Mouse (Mus musculus) liver, embryonic 12.5 days (tissue): ENCODE measurements around the gene Rbm46. TPM values are rescaled to one million over a fixed set of nuclear protein-coding genes. Genes with fewer than 3 reads are reported as not detected.
A peak's percentile ranks its signal among the peaks of the same experiment; 100 is the strongest.

Source experiments
- ATAC-seq: fragments of 200-750 bp; cut with Nextera tagmentation; 2 replicates; pipeline ENCODE4 v1.8.0; 2017; ENCODE audit warnings: moderate number of reproducible peaks, mild to moderate bottlenecking, moderate library complexity
- H3K27ac ChIP-seq: fragments of 300-500 bp; sonication (generic); 2 replicates; pipeline ENCODE4 v1.5.1; 2016; ENCODE audit warnings: mild to moderate bottlenecking
- H3K27me3 ChIP-seq: fragments of 300-500 bp; sonication (generic); replicated peaks from 2 replicates; pipeline ENCODE4 v1.6.1; 2016; ENCODE audit warnings: mild to moderate bottlenecking, moderate library complexity
- H3K36me3 ChIP-seq: fragments of 300-500 bp; sonication (generic); 2 replicates; pipeline ENCODE4 v1.6.1; 2016; ENCODE audit warnings: mild to moderate bottlenecking, moderate library complexity
- H3K4me1 ChIP-seq: fragments of 300-500 bp; sonication (generic); 2 replicates; pipeline ENCODE4 v1.6.1; 2016
- H3K4me2 ChIP-seq: fragments of 300-500 bp; sonication (generic); 2 replicates; pipeline ENCODE4 v1.6.1; 2016; ENCODE audit warnings: mild to moderate bottlenecking, moderate library complexity
- H3K4me3 ChIP-seq: fragments of 300-500 bp; sonication (generic); 2 replicates; pipeline ENCODE4 v1.5.1; 2016; ENCODE audit warnings: mild to moderate bottlenecking, moderate library complexity
- H3K9ac ChIP-seq: fragments of 300-500 bp; sonication (generic); 2 replicates; pipeline ENCODE4 v1.6.1; 2016; ENCODE audit warnings: mild to moderate bottlenecking, moderate library complexity
- H3K9me3 ChIP-seq: fragments of 300-500 bp; sonication (generic); replicated peaks from 2 replicates; pipeline ENCODE4 v1.6.1; 2016; ENCODE audit warnings: mild to moderate bottlenecking, moderate library complexity
- WGBS: fragments of 180-500 bp; shearing (Covaris S2); methylation state at CpG from one replicate; pipeline ENCODE4 v1.1.7; 2016; ENCODE audit not compliant: insufficient replicate concordance; 5-methylcytosine and 5-hydroxymethylcytosine counted together
- polyA plus RNA-seq: library from polyadenylated mRNA; unstranded; fragments of >200 nt; fragmentation: Nextera tagmentation; extraction: Ambion mirVana; gene quantifications from 2 replicates; pipeline ENCODE4 v1.2.1, GENCODE M21; 2016

The Rbm46 gene
- polyA plus RNA-seq: 2.1 and 2.5 TPM in 2 replicates

DNA sequence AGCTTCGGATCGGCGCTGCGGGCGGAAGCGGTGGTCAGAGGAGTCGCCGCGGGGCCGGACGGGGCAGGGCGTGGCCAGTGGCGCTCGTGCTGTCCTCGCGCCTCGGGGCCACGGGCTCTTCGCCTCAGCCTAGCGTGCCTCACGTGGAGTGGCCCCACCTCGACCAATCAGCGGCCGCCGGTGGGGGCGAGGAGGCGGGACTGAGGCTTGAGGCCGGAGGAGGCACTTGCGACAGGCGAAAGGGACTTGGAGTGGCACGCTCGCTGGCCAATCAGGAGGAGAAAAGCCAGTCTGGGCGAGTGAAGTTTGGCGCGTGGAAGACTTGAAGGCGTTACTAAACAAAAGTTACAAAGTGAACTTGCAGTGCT, at the start of gene Rbm46:
TSS of gene Rbm46 (minus strand) at position 112 of the 368 bp plus-strand sequence.
- 20% methylated on average over 36 of the region's 36 CpGs for WGBS
- H3K36me3 ChIP-seq: no peaks in the 10 kb centered on the region
- peak; percentile 37; the same call in 1 of the 2 replicates for ATAC-seq
- H3K4me2 ChIP-seq: peak within 1 kb of the TSS; percentile 56
- peaks cover 25% of the 10 kb centered on the region for H3K27me3 ChIP-seq
- H3K4me3 ChIP-seq: peak within 1 kb of the TSS; percentile 38
- H3K4me1 ChIP-seq: peaks cover 6% of the 10 kb centered on the region; the same call in 1 of the 2 replicates
- 0 out of 2 replicates have a peak, but pooled peaks cover 8% of the 10 kb centered on the region for H3K9me3 ChIP-seq
- H3K27ac ChIP-seq: no peak within 1 kb of the TSS
- H3K9ac ChIP-seq: no peak within 1 kb of the TSS

DNA sequence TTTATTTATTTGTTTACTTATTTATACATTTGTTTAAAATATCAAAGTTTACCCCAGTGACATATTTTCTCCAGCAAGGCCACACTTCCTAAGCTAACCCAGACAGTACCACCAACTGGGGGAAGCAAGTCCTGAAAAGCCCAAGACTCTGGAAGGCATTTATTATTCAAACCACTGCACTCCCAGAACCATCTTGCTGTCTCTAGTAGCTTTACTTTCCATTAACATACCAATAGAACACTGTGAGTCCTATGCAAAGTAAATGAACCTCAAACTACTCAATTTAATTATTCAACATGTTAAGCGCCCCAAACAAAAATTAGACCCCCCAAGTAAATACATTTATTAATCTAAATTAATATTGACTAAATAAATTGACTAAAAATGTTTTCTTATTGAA, 39.3 kb upstream of the Rbm46 start:
- Histone ChIP-seq H3K9ac (no peak overlapping the region), H3K36me3 (no peaks in the 10 kb centered on the region), H3K4me1 (no peaks in the 10 kb centered on the region), H3K9me3 (no peaks in the 10 kb centered on the region), H3K27ac (no peak overlapping the region), H3K4me3 (no peak overlapping the region), H3K27me3 (no peaks in the 10 kb centered on the region), H3K4me2 (no peak overlapping the region)
- 49% methylated on average over 1 of the region's 1 CpGs for WGBS
- no peak for ATAC-seq

DNA sequence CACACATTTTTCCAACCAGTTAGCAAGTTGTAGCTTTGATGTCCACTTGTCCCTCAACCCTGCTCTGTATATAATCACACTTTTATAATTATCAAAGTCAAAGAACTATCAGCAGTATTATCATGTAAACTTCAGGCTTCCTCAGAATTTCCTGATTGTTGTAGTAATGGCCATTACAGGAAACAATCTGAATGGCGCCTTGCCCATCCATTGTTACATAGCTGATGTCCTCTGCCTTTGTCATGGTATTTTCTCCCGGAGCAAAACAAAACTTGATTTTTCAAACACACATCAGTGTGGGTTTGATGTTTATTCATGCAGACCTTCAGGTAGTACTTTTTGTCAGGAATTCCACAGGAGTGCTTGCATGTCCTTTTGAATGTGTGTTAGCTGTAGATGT, 32.4 kb upstream of the Rbm46 start:
- WGBS: 50% methylated on average over 2 of the region's 2 CpGs

DNA sequence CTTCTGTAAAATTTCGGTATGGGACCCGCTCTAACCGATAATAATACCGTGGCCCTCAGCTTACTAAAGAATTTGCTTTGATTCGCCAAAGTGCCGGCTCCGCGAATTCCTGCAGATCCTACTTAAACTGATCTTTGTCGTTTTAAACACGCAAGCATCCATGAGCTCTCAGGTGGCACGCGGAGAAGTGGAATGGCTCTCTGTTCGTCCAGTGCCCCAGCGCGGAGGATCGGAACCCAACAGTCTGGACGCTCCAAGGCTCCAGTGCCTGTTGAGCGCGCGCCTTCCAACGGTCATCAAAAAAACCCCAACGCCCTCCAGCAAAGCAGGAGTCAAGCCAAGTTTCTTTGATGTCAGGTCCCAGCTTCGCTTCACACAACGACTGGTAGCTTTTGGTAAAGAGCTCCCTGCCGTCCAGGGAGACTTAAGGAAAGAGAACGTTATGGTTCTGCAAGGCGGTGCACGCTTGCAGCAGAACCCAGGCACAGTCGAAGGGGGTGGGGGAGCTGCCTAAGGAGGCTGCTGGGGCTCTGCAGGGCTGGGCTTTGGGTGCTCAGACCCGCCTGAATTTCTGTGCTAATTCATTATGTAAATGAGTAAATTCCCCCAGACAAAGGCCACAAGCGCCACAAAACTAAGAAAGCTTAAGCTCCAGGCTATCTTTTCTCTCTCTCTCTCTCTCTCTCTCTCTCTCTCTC, 28.1 kb upstream of the Rbm46 start:
- ATAC-seq: no peak
- WGBS: 2% methylated on average over 31 of the region's 31 CpGs

More for the DNA sequence above, 32.4 kb upstream of the Rbm46 start:
- ATAC-seq: no peak
- Histone ChIP-seq H3K27me3 (peaks cover 25% of the 10 kb centered on the region), H3K4me1 (no peaks in the 10 kb centered on the region), H3K4me3 (no peak overlapping the region), H3K9me3 (no peaks in the 10 kb centered on the region), H3K36me3 (no peaks in the 10 kb centered on the region), H3K4me2 (no peak overlapping the region), H3K27ac (no peak overlapping the region), H3K9ac (no peak overlapping the region)

DNA sequence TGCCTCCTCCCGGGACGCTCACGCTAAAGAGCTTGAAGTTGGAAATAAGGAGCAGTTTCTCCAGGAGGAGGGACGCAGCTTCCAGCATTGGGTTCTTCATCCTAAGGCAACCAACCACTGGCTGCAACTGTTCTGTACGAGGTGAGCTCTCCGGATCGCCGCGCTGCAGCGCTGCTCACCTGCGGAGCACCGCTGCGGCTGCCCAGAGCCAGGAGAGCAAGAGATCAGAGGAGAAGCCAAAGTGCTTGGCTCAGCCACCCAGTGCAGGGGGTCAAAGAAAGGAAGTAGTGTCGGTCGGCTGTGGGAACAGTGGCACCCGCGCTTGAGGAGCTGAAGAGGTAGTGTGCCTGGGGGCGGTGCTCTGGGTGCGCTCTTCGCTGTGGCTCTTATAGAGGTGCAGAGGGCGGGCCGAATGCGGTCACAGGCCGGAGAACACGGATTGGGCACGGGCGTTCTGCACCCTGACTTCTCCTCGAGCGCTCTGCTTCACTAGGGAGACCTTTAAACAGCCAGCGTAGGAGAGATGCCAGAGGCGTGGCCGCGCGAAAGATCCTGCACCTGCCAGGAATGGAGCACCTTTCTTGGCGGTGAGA, 27.4 kb upstream of the Rbm46 start, which contains the start of gene Lrat:
TSS of gene Lrat (minus strand) at position 361 of the 593 bp plus-strand sequence.
- H3K4me1 ChIP-seq: no peaks in the 10 kb centered on the region

More for the DNA sequence above, 28.1 kb upstream of the Rbm46 start:
- H3K4me1 ChIP-seq: no peaks in the 10 kb centered on the region
- peak overlapping the region; percentile 37 for H3K4me3 ChIP-seq
- H3K27me3 ChIP-seq: peaks cover 38% of the 10 kb centered on the region
- no peak overlapping the region for H3K27ac ChIP-seq
- no peak overlapping the region for H3K9ac ChIP-seq
- no peaks in the 10 kb centered on the region for H3K9me3 ChIP-seq
- H3K36me3 ChIP-seq: no peaks in the 10 kb centered on the region
- peak overlapping the region; percentile 59 for H3K4me2 ChIP-seq

DNA sequence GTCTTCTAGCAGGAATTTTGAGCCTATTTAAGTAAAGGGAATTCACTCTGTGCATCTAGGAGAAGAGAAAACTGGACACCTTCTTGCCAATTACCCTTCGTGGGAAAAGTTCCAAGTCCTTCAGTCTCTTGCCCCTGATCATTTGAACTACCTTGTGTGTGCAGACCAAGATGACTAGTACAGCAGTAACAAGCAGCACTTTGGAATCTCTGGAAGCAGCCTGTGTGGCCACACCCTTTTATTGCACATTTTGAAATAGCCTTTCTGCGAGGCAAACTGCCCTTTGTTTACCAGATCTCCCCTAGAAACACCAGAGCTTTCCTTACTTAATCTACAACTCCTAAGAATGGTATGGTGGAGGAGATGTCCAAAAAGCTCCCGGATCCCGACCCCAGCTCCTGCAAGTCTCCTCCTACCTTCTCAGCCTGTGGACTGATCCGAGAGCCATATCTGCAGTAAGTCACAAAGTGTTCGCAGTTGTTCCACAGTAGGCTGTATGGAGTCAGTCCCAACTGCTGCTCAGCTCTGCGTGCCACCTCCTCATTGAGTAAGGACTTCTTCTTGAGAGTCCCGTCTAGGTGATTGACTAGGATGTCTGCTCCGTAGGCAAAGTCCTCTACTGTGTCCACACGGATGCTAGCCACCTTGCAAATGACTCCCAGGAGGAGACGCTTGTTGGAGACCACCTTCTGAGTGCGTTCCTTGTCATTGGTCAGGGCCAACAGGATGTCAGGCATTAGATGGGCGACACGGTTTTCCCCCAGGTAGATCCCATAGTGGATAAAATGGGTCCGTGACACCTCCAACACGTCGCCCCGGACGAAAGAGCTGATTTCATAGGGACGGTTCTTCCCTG, 26.7 kb upstream of the Rbm46 start:
- ATAC-seq: no peak
- H3K9ac ChIP-seq: no peak overlapping the region
- 19% methylated on average over 20 of the region's 20 CpGs for WGBS
- H3K27me3 ChIP-seq: peaks cover 38% of the 10 kb centered on the region
- H3K9me3 ChIP-seq: no peaks in the 10 kb centered on the region
- peak overlapping the region; percentile 37; the same call in 1 of the 2 replicates for H3K4me3 ChIP-seq
- H3K36me3 ChIP-seq: no peaks in the 10 kb centered on the region
- no peaks in the 10 kb centered on the region for H3K4me1 ChIP-seq
- peak overlapping the region; percentile 59 for H3K4me2 ChIP-seq
- H3K27ac ChIP-seq: no peak overlapping the region

More for the DNA sequence above, 27.4 kb upstream of the Rbm46 start, which contains the start of gene Lrat:
- 1% methylated on average over 35 of the region's 35 CpGs for WGBS
- Histone ChIP-seq H3K36me3 (no peaks in the 10 kb centered on the region), H3K27me3 (peaks cover 38% of the 10 kb centered on the region), H3K9me3 (no peaks in the 10 kb centered on the region), H3K9ac (no peak within 1 kb of the TSS), H3K4me2 (peak within 1 kb of the TSS; percentile 59), H3K4me3 (peak within 1 kb of the TSS; percentile 37), H3K27ac (no peak within 1 kb of the TSS)
- no peak for ATAC-seq

DNA sequence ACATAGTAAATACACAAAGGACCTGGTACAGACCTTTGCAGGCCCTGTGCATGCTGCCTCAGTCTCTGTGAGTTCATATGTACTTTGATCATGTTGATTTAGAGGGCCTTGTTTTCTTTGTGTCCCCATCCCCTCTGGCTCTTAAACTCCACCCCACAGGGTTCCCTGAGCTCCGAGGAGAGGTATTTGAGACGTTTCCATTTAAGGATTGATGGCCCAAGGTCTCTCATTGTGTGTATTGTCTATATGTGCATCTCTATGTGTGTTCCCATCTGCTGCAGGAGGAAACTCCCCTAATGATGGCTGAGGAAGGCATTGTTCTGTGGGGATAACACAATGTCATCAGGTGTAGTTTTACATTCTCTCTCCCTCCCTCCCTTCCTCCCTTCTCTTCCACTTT, 12.6 kb upstream of the Rbm46 start:
- Histone ChIP-seq H3K9me3 (no peaks in the 10 kb centered on the region), H3K4me1 (no peaks in the 10 kb centered on the region), H3K36me3 (no peaks in the 10 kb centered on the region), H3K4me3 (no peak overlapping the region), H3K27ac (no peak overlapping the region), H3K27me3 (no peaks in the 10 kb centered on the region), H3K9ac (no peak overlapping the region), H3K4me2 (no peak overlapping the region)
- 27% methylated on average over 2 of the region's 2 CpGs for WGBS
- ATAC-seq: no peak

DNA sequence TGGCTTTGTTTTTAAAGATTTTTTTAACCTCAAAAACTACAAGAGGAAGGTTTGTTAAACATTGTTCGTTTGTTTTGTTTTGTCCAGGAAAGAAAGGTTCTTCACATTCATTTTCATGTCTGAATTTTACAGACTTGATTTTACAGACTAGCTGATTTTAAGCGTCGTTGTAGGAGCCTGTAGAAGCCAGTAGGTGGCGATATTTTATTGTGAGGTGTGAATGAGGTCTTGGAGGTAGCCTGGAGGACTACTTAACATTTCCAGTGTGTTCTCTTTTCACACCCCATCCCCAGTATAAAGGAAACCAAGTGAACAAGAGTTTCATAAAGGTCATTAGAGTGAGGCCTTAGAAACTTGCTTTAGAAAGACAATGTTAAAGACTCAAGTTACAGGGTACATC, 975 bp upstream of the Rbm46 start:
- no peak for ATAC-seq
- 3% methylated on average over 4 of the region's 4 CpGs for WGBS

DNA sequence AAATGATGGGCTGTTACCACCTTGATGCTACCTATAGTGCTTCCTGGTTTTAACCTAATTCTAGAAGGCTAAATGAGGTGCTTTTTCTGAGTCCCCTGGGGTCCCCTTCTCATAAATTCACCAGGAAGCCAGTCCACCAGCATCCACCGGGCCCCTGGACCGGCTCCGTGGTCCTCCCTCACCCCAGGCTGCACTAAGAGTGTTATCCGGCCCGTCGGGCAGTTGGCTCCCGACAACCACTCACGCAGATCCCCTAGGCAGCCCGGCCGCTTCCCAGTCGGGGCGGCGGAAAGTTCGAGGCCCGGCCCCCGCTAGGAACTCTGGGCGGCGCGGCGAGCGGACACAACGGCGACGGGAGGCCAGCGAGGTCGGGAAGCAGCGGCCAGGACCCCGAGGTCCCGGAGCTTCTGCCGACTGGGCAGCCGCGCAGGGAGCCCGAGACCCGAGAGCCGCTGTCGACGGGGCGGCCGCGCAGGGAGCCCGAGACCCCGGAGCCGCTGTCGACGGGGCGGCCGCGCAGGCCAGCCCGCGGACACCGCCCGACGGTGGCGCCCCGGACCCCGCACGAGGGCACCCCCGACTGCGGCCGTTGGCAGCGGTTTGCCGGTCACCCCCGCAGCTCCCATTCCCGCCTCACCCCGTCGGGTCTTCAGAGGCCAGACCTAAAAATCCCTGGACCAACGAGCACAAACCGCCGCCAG, 462 bp downstream of the Rbm46 start:
- peaks cover 25% of the 10 kb centered on the region for H3K27me3 ChIP-seq
- WGBS: 17% methylated on average over 68 of the region's 69 CpGs

More for the DNA sequence above, 975 bp upstream of the Rbm46 start:
- Histone ChIP-seq H3K4me3 (no peak overlapping the region), H3K36me3 (no peaks in the 10 kb centered on the region), H3K4me2 (no peak overlapping the region), H3K9me3 (0 out of 2 replicates have a peak, but pooled peaks cover 8% of the 10 kb centered on the region), H3K27ac (no peak overlapping the region), H3K4me1 (peaks cover 6% of the 10 kb centered on the region; the same call in 1 of the 2 replicates), H3K27me3 (peaks cover 25% of the 10 kb centered on the region), H3K9ac (no peak overlapping the region)

DNA sequence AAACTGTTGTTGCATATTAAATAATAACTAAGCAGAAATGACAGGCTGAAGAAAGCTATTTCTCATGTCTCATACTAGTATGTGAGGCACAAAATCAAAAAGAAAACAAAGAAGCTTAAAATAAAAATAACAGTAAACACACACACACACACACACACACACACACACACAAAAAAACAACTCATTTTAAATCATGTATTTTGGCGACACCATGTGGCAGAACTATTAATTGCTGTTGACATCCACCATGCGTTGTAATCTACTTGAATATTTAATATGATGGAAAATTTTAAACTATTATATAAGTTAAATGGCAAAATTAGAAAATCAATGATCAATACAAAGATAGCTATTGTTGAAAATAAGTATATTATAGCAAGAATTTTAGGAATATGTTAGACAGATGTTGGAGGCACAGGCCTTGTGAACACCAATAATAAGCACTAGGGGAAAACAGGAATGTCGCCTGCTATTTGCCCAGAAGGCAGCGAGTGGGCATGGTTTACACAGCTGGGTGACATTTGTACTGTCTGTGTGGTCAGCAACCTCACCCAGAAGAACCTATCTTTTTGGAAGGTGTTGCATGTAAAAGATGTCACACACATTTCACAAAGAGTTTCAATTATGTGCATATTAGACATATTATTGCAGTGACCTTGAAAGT, 18.7 kb downstream of the Rbm46 start:
- Histone ChIP-seq H3K9ac (no peak overlapping the region), H3K27me3 (no peaks in the 10 kb centered on the region), H3K4me2 (no peak overlapping the region), H3K27ac (no peak overlapping the region), H3K36me3 (no peaks in the 10 kb centered on the region), H3K4me1 (no peaks in the 10 kb centered on the region), H3K4me3 (no peak overlapping the region), H3K9me3 (no peaks in the 10 kb centered on the region)
- ATAC-seq: no peak
- WGBS: 23% methylated on average over 4 of the region's 4 CpGs

More for the DNA sequence above, 462 bp downstream of the Rbm46 start:
- Histone ChIP-seq H3K4me2 (peak overlapping the region; percentile 56), H3K9ac (no peak overlapping the region), H3K27ac (no peak overlapping the region), H3K9me3 (0 out of 2 replicates have a peak, but pooled peaks cover 8% of the 10 kb centered on the region), H3K4me3 (peak overlapping the region; percentile 38), H3K36me3 (no peaks in the 10 kb centered on the region), H3K4me1 (peaks cover 6% of the 10 kb centered on the region; the same call in 1 of the 2 replicates)
- ATAC-seq: no peak

DNA sequence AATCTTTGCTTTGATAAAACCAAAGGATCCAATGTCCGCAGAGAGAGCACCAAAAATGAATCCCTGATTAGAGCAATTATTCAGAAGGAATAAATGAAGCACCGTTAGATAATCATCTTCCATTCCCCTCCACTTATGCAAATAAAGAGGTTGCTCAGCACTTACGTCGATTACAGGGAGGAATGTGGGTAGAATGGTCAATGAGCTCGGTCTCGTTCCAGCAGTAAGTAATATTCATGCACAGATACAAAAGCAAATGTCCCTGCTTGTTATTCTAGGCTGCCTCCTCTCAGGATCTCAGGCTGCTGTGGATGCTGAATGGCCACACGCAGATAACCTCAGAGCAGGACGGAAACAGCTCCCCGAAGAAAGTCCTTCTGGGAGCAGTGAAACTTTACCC, 51.1 kb downstream of the Rbm46 start:
- Histone ChIP-seq H3K4me1 (no peaks in the 10 kb centered on the region), H3K36me3 (no peaks in the 10 kb centered on the region), H3K27ac (no peak overlapping the region), H3K9me3 (no peaks in the 10 kb centered on the region), H3K4me2 (no peak overlapping the region), H3K9ac (no peak overlapping the region), H3K27me3 (no peaks in the 10 kb centered on the region), H3K4me3 (no peak overlapping the region)
- no peak for ATAC-seq
- 69% methylated on average over 9 of the region's 9 CpGs for WGBS
